Mouse (Mus musculus) olfactory bulb, adult 2 months (tissue): Measurements from ENCODE around the gene Tuba8. TPM values are rescaled to one million over a fixed set of nuclear protein-coding genes. Genes with fewer than 3 reads are reported as not detected.

Experiments
- H3K27ac ChIP-seq: fragments of 200-500 bp; 2 replicates; pipeline ENCODE4 v1.5.1; 2012; ENCODE audit warnings: low read depth, low read length; ENCODE audit not compliant: insufficient read depth
- H3K4me1 ChIP-seq: fragments of 200-500 bp; 2 replicates; pipeline ENCODE4 v1.6.1; 2012; ENCODE audit warnings: low read length; ENCODE audit not compliant: control insufficient read depth, insufficient read depth
- H3K4me3 ChIP-seq: fragments of 200-500 bp; 2 replicates; pipeline ENCODE4 v1.5.1; 2012; ENCODE audit warnings: mild to moderate bottlenecking, low read depth, low read length, moderate library complexity; ENCODE audit not compliant: insufficient read depth
- CTCF ChIP-seq: fragments of 200-500 bp; IDR thresholded peaks from 2 replicates; pipeline ENCODE4 v1.5.1; 2012; ENCODE audit warnings: low read depth, mild to moderate bottlenecking, low read length, moderate library complexity; ENCODE audit not compliant: insufficient read depth
- POLR2A ChIP-seq: fragments of 200-500 bp; IDR thresholded peaks from 2 replicates; pipeline ENCODE4 v1.6.1; 2012; ENCODE audit warnings: mild to moderate bottlenecking, low read depth, low read length, moderate library complexity; ENCODE audit not compliant: insufficient read depth
- WGBS: fragments of 180-500 bp; shearing (Covaris S2); methylation state at CpG from one replicate; pipeline ENCODE4 v1.1.7; 2018; 5-methylcytosine and 5-hydroxymethylcytosine counted together
- polyA plus RNA-seq: library from polyadenylated mRNA; stranded (reverse); fragments of >200 nt; gene quantifications from 2 replicates; pipeline ENCODE4 v1.2.4, GENCODE M21; 2012; ENCODE audit warnings: low replicate concordance; ENCODE audit not compliant: missing spikeins, insufficient read depth, insufficient read length

Tuba8 gene
- polyA plus RNA-seq, 1 experiment: not detected

DNA sequence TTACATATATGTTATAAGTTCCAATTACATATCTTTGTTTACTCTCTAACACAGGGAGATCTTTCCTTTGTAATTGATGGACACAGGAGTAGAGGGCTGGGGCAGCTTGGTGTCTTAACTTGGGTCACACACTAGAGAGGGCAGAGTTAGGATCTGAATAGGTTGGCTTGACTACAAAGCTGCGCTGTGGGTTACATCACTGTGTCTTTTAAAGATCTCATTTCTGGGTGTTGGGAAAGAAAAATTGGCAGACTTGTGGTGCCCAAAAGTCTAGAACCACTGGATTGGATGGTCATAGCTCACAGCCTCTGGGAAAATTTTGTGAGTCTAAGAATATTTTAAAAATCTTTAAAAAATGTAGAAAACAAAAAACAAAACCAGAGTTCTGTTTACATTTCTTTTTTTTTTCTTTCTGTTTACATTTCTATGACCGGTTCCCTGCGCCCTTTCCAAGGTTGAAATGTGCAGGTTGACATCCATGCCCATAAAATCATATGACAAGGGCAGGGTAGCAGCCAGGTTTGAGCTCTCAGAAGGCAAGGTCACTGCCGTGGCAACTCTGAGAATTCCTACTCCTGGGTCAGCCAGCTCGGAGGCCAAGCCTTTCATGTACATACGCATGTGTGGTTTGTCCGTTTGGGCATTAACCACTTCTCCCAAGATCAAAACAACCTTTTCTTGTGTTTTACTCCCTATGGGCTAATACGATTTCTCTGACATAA lies 11.5 kb downstream of the Tuba8 start:
- 86% methylated on average over 8 of the region's 8 CpGs for WGBS
- TF ChIP-seq CTCF (no peak), POLR2A (no peak)

GRCm38 (mm10) chr6:121223001-121223400 lies 12.5 kb downstream of the Tuba8 start:
- WGBS: 96% methylated on average over 14 of the region's 14 CpGs
- no peak overlapping the region for H3K27ac ChIP-seq
- no peak overlapping the region for H3K4me3 ChIP-seq
- peaks cover 40% of the 10 kb centered on the region for H3K4me1 ChIP-seq
- TF ChIP-seq CTCF (no peak), POLR2A (no peak)

More for the DNA sequence above, 11.5 kb downstream of the Tuba8 start:
- Histone ChIP-seq H3K27ac (no peak overlapping the region), H3K4me3 (no peak overlapping the region), H3K4me1 (peaks cover 49% of the 10 kb centered on the region)

DNA sequence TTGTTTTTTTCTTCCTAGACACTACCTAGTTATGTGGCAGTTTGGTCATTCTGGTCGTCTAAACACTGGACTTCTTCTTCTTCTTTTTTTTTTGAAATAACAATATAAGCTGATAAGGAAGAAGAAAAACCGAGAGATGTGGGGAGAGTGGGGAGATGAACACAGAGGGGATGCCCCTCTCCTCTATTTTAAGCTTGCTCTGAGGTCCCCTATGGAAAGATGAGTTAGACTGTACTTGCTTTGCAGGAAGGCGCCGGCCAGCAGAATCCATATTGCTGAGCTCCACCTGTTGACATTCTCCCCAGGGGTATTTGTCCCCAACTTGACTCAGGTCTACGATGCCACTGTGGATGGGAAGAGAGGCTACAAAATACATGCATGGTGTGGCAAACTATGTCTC lies 13.6 kb downstream of the Tuba8 start:
- Histone ChIP-seq H3K4me3 (no peak overlapping the region), H3K4me1 (peaks cover 37% of the 10 kb centered on the region), H3K27ac (no peak overlapping the region)
- TF ChIP-seq CTCF: no peak
- WGBS: 74% methylated on average over 5 of the region's 5 CpGs

GRCm38 (mm10) chr6:121224993-121225392 lies 14.5 kb downstream of the Tuba8 start:
- Histone ChIP-seq H3K4me1 (peaks cover 32% of the 10 kb centered on the region), H3K27ac (peak overlapping the region; percentile 56; the same call in 1 of the 2 replicates), H3K4me3 (no peak overlapping the region)
- 48% methylated on average over 6 of the region's 6 CpGs for WGBS
- TF ChIP-seq POLR2A (no peak), CTCF (no peak)

DNA sequence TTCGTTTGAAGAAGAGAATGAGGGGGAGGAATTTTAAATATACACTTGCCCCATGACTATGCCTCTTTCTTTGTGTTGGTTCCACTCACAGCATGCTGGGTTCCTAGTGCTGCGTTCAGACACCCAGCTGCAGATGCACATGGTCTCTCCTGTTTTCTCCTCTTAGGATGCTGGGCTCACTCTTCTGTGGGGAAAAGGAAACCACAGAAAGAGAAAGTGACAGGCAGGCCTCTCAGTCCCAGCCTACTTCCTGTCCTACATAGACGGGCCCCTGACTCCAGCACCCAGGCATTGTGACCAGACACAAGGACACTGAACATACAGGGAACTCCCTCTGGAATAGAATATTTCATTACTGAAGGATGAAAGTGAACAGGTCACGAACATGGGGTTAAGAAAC lies 15.5 kb downstream of the Tuba8 start:
- Histone ChIP-seq H3K4me1 (peaks cover 24% of the 10 kb centered on the region), H3K4me3 (no peak overlapping the region), H3K27ac (0 out of 2 replicates have a peak overlapping the region, but pooled peaks have one; percentile 12)
- WGBS: 37% methylated on average over 4 of the region's 4 CpGs
- TF ChIP-seq CTCF (no peak), POLR2A (no peak)

DNA sequence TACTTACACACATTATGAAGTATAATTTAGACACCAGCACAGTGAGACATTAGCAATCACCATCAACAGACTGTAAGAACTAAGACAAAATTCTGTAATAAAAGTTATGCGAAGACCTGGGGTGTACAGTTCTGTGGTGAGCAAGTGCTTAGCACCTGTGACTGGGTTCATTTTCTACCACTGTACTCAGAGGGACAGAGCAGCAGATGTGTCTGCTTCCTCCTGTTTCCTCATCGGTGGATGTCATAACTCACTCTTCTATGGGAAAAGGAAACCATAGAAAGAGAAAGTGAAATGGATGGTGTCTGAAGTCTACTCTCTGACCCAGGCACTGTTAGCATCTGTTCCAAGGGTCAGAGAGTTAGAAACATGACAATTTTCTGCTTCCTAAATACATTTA lies 16.2 kb downstream of the Tuba8 start:
- no peak for TF ChIP-seq CTCF
- no peak for TF ChIP-seq POLR2A
- WGBS: 94% methylated on average over 2 of the region's 2 CpGs
- no peak overlapping the region for H3K4me3 ChIP-seq
- H3K27ac ChIP-seq: no peak overlapping the region
- H3K4me1 ChIP-seq: peaks cover 21% of the 10 kb centered on the region

- Histone ChIP-seq H3K27ac (no peak overlapping the region), H3K4me1 (peaks cover 14% of the 10 kb centered on the region), H3K4me3 (no peak overlapping the region)
- WGBS: 75% methylated on average over 8 of the region's 8 CpGs
- TF ChIP-seq CTCF: no peak
- TF ChIP-seq POLR2A: no peak
These were observed 17.9 kb downstream of the Tuba8 start for GRCm38 (mm10) chr6:121228421-121228820.

DNA sequence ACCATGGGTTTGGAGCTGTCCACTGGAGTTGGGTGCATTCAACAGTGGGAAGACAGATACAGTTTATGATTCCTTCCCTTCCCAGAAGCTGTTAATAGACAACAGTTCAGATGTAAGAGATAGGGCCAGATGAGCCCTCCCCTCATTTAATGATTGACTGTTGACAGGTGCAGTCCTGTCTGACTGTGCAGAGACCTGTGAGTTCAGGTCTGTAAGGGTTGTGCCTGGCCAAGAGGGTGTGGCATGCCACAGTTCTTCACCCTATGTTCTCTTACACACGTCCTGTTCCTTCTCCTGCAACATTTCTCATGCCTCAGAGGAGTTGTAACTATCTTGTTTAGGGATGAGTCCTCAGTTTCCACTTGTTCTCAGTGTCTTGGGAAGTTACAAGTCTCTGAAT lies 22.2 kb downstream of the Tuba8 start:
- TF ChIP-seq POLR2A: no peak
- TF ChIP-seq CTCF: no peak
- 69% methylated on average over 1 of the region's 1 CpGs for WGBS
- Histone ChIP-seq H3K27ac (no peak overlapping the region), H3K4me3 (no peak overlapping the region), H3K4me1 (0 out of 2 replicates have a peak, but pooled peaks cover 4% of the 10 kb centered on the region)

- no peaks in the 10 kb centered on the region for H3K4me1 ChIP-seq
- TF ChIP-seq CTCF (no peak), POLR2A (no peak)
- WGBS: 94% methylated on average over 2 of the region's 2 CpGs
- H3K27ac ChIP-seq: no peak overlapping the region
- H3K4me3 ChIP-seq: no peak overlapping the region
These were observed 25.9 kb downstream of the Tuba8 start for GRCm38 (mm10) chr6:121236386-121236785.
